Mouse (Mus musculus) spleen, postnatal 4 days (tissue): ENCODE results near the gene Ccser1.
A peak's percentile ranks its signal among the peaks of the same experiment; 100 is the strongest.

Experiments
- DNase-seq, 2 experiments: peaks; one replicate each; pipeline ENCODE4 v3.0.0; 2022; ENCODE audit warnings: low spot score in 2 of 2

The Ccser1 gene

DNA sequence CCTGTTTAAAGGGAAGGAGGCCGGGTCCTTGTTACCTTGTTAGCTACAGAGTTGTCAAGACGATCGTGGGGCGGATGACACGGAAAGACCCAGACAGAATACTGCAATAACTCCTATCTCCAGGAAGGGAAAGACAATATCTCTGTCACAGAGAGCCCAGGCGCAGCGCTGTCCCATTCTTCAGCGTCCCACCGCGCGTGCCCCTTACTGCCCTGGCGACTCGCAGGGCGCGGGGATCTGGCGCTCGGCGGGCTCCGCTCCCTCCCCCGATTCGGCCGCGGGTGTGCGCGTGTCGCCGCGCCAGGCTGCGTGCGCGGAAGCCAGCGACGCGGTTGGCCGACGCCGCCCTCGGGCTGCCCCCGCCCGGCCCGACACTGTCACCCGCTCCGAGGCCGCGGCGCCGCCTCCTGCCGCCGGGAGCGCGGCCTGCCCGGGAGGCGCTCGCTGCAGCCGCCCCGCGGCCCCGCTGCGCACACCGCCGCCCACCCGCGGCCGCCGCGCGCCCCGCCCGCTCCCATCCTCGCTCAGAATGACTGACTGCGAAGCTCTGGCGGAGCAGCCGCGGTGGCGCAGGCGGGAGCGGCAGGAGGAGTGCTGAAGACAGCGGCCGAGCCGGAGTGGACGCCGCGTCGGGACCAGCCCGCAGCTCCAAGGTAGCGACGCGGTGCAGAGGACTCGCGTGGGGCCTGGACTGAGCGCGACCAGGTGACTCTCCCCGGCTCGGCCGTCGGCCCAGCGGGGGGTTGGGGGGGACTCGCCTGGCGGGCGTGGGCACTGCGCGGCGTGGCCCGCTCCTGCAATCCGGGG is at the start of gene Ccser1:
TSS of gene Ccser1 (plus strand) at position 376 of the 807 bp plus-strand sequence.
- peak; percentile 12 to 65 for DNase-seq

DNA sequence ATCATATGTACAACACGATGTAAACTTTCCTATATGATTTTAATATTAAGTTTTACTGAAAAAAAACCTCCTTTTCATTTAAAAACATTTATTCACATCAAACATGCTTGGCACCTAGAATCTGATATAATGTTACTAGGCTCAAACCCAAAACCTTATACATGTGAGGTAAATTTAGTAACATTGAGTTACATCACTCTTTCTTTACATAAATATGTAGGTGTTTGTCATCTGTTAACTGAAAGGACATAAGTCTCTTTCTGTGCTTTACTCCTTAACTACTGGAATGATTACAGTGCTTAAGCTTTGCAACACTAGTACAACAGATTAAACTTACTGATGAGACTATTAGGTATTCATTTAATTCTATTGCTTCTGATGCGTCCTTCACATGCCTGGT is 43.7 kb upstream of the Ccser1 start:
- DNase-seq, result no peak

DNA sequence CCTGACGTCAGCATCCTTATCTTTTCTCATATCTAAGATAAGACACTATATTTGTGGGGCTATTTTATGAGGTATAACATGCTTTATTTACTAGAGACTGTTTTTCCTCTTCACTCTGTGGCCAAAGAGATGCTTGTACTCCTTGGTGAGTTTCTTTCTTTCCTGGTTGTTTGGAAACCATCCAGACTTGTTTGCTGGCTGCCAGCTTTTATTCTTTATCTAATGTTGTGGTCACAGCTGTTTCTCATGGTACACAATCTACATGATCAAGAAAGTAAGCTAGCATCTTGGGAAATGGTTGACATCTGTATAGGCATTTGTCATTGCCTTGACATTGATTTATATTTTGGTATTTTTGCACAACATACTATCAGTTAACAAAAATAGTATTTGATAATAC is 37.1 kb upstream of the Ccser1 start:
- DNase-seq, result no peak

DNA sequence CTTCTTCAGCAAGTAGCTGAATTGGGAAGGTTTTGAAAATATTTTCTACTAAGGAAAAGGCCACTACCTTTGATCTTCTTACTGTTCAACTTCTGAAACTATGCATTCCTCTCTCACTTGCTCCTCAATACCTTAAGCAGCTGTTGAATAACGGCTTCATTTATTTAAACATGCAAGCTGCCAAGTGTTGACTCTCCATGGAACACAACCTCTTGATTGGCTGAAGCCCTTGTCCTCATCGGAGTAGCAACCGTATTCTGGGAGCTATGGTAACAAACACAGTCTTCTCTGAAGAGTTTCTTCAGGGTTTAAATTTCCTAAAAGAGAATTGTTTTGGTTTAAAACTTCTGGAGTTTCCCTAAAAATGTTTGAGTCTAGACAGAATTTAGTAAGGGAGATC is 27.2 kb upstream of the Ccser1 start:
- DNase-seq, result no peak

DNA sequence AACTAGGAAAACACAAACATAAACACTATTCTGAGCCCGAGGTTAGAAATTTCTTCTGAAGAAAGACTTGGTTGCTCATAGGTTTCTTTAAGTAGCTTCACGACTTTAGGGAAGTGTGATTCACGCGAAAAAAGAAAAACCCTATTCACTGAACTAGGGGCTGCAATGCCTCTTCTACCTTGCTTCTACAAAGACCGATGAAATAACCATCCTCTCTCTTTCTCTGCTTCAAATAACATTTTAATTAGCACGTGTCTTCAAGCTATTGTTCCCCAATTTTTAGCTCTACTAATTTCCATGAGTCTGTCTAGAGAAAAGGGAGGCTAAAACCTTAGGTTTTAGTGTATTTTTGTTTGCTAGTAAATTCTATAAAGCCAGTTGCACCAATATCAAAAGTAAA is 25.5 kb upstream of the Ccser1 start:
- DNase-seq, result no peak

DNA sequence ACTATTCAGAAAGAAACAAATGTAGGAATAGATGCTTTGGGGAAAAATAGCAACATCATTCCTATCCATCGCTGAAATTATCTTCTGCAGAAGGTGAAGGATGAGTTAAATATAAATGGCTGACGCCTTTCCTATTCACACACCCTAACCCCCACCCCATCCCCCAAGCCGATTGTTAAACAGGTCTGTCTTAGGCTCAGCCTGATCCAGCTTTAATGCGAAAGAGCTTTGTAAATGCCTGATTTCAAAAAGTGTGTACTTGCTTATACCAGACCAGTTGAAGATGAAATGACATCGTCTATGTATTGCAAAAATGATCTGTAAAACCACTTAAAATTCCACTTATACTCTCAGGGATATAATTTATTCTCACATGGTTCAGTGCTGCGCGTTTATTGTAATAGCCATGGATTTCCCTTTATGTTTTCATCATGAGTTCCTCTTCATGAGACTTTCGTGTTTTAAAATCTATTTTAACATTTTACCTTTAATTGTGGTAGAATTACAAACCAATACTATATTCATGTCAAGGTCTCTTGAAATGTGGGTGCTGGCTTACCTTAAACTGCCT is 25.0 kb upstream of the Ccser1 start:
- DNase-seq, result no peak

DNA sequence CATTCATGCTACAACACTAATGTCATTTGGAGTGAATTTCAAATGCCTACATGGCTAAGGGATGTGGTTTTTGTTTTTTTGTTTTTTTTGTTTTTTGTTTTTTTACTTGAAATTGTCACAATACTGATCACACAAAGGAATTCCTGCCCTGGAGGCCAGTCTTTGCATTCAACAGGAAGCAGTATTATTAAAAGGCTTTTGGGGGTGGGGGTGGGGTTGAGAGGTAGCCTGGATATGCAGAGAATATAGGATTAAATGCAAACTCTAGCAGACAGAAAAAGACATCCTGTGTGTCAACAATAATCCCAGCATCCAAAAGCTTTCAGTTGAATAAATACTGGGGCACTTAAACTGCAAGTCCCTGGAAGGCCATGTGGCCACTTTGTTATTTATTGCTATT is 24.4 kb upstream of the Ccser1 start:
- DNase-seq, result no peak

DNA sequence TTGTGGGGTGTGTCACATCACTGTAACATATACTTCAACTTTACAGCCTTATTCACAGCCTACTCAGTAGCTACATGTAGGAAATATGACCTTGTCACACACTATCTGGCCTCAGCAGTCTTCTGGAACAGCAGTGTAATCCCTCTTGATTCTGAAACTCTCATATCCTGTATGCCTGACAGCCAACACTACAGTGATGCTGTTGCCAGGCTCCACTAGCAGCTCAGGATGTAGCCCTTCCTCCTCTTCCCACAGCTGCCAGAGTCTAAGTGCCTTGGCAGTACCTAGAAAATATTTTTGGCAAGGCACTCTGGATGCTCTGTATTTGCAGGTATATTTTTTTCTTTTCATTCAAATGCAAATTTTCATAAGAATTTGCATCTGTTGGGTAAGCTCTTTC is 18.0 kb upstream of the Ccser1 start:
- DNase-seq, result no peak

DNA sequence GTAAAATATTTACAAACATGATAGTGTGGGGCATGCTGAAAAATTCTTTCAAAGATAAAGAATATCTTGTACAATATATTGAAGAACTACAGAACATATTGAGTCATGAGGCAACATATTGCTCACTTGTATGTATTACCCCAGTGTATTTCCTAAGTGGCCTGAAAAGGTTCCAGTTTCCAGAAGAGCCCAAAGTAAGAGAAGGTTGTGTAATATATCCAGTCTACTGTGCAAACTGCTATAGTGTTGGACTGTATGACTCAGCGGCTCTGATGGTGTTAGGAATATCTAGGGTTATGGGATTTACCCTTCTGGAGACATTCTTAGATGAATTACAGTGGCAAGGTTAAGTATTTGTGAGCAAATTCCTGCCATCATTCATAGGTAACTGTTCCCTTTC is 13.2 kb upstream of the Ccser1 start:
- no peak for DNase-seq

DNA sequence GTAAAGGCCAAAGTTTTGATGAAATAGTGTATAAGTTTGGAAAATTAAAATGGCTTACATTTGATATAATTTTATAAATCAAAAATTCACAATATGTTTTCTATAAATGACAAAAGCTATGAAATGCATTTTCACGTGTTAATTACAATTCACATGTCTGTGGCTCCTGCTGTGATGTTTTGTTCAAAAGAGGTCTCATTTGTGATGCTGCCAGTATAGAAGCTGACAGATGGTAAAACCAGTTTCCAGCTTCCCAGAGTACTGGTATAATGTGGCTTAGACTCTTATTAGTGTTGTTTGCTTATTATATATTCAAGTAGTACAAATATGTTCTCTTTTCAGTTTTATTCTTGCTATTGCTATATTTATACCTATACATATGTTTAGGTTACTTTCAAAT is 4.0 kb upstream of the Ccser1 start:
- no peak for DNase-seq

DNA sequence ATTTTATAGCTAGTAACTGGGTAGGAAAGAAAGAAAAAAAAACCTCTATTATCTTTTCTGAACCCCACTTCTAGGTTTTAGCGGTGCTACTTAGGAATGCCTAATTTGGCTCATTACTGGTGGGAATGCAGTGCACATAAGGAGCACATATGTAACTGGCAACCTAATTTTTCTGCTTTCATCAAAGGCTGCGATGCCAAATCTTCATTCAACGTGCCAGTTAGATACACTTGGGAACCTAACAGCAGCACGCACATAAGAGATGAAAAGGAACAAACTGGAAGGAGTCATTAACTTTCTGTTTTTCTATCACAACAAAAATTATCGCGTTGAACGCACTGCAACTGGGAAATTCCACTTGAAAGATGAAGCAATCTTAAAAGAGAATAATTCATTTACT is 2.6 kb upstream of the Ccser1 start:
- no peak for DNase-seq

DNA sequence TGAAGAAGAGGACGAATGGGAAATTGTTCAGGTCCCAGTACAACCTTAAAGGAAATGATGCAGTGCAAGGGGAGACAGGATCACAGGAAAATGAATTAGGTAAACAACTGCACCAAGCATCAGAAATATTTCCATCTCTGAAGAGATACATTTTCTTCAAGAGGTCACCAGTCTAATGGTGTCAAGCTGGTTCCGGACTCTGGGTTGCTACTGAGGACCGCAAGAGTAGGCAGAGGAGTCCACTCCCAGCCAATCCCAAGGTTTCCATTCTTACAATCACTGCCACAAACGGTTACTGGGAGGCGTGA is 529 bp upstream of the Ccser1 start:
- DNase-seq, result no peak

DNA sequence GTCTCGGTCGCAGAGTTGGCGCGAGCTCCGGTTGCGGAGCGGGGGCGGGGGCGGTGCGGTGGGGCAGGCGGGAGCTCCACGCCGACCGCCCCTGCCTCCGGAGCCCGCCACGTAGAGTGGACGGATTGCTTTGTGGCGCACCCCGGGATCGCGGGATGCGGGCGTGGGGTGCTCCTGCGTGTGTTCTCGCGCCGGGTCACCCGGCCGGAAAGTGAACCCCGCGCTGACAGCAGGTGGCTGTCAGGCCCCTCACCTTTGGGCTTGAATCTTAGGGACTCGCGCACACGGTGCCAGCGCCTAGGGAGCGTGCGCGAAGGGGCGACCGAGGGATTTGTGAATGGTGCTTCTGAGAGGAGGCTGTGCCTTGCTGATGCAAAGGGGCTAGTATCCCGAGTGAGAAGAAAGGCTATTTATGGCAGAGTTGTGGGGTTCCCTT is 650 bp downstream of the Ccser1 start:
- DNase-seq, result peak in 1 of 2 experiments; percentile 57

DNA sequence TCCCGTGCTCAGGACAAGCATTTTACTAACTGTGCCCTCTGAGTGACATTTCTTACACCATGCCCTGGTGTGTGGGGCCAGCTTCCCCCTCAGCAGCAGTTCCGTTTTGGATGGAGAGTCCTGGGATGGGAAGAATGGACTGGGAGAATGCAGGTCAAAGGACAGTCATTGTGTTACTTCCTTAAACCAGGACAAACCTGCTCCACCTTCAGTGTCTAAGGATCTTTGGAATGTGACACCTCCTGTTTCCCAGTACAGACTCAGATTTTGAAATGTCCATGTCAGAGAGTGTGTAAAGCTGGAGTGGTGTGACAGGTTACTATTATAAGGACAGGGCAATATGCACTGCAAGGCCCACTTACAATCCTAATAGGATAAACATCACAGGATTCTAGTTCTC is 8.9 kb downstream of the Ccser1 start:
- no peak for DNase-seq

DNA sequence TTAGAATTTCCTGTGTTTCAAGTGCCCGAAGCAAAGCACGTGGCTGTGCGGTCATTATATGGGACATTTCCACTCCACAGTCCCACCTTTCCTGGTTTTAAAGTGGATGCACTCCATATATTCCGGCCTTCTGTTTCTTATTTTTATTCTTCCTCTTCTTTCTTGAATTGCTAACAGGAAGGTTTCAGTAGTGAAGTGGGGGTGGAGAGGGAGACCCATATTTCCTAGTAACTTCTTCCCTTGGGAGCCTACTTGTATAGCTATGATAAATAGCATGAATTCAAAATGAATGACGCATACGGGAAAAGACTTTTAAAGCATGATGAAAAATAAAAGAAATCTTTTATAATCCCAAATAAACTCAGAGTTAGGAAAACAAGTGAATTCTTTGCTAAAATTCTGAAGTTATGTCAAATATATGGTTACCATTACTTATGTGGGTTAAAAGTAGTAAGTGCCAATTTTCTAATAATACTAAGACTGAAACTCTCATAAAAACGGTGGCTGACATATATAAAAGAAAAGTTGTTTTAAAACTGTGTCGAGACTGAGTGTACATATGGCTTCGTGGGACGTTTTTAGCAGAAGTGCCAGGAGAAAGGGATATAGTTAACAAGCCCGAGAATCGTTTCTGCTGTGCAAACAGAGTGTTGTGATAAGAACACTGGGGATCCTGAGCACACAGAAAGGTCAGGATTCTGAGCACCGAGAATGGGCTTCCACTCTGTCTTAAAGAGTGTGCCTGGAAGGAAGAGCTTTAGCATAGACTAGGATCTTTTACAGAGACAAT is 11.7 kb downstream of the Ccser1 start:
- DNase-seq, result no peak

DNA sequence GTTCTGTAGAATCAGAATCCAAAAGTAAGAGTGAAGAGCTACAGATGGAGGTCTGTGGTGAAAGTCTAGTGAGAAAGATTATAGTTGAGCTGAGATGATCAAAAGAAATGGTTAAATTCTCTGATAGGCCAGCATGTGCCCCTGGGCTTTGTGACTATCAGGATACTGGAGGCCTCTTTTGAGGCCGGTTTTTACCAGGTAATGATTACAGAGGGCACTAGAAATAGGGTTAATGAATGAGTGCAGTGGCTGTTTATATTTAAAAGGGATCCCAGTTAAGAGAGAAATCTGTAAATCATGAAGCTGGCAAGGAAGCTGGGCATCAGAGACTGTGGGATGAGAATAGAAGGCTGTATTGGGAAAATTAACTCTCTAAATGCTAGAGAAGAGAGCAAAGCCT is 23.2 kb downstream of the Ccser1 start:
- no peak for DNase-seq

DNA sequence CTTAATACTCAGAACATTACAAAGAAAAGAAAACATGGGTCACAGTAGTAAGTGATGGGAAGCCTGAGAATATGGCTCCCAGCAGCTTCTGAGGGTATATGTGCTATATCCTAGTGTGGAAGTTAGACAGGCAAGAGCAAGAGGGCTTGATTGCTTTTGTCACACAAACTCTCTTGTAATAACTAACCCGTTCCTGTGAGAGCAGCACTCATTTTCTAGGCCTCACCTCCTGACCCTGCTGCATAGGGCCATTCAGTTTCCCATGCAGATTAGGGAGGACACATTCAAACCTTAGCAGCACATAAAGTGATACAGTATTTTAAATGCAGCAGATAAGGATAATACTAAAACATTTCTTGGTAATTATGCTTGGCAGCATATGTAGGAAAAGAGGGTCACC is 25.9 kb downstream of the Ccser1 start:
- DNase-seq, result no peak

DNA sequence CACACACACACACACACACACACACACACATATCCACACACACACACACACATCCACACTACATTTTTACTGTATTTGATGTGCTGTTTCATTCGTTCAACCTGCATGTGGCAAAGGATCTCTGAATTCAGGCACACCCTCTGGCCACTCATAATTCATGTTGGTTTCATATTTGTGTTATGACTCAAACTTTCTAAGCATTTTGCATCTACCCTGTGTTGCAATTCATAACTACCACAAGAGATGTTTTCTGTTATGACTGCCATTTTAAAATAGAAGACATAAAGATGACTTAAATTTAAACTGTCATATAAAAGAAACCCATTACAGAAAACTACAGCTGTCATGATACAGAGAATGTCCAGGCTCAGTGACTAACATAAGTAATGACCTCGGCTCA is 26.5 kb downstream of the Ccser1 start:
- no peak for DNase-seq

DNA sequence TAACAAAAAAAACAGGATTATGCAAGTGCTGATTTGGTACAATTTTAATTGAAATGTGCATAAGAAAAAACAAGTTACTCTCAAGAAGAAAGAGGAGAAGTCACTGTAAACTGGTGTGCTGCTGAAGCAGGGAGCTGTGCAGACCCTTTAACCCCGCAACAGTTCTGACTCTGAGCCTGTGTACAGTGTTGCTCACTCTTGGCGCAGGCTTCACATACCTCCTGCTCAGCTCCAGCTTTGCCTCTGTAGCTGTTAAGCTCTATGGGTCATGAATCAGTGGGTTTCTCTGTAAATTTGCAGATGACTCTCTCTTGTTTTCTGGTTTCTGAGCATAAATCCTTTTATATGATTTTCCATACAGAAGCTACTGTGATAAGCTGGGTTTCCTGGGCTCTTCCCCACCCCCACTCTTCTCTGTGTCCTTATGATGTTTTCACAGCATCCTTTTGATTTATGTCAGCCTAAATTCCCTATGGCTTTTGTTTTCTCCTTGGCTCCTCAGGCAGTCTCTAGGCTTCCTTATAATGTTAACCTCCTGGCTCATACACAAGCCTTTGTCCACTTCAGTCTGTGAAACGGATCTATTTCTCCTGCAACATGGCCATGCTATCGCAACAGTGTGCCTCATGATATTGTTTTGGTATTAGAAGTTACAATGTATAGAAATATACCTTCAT is 30.1 kb downstream of the Ccser1 start:
- DNase-seq, result no peak

DNA sequence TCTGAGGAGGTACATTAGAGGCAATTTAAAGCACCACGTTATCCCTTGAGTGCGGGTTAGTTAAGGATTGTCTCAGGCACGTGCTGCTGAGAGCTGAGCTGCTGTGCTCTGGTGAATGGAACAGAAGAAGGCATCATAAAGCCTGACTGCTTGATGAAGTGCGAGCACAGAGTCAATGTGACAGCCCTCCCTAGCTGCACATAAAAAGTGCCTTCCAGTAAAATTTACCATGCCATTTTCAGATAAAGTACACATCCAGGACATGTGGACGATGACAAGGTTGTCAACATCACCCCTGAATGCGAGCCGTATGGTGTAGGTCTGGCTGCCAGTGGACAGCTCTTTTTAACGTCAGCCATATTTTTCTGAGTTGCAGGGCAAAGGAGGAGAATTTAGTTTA is 35.6 kb downstream of the Ccser1 start:
- no peak for DNase-seq

DNA sequence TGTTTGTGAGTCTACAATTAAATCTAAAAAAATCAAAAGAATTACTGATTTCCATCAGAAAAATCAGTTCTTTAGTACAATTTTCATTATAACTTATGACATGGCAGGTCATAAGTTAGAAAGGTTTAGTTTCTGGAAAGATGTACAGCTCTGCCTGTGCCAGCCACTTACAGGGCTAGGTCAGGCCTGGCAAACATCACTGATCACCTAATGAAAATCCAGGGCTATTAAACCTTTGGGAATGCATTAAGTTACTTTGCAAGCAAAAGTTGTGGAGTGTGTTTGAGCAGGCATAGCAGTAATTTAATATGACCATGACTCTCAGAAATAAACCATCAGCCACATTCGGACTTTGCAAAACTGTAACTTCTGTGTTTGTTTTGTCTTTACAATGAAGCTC is 36.4 kb downstream of the Ccser1 start:
- DNase-seq, result no peak

DNA sequence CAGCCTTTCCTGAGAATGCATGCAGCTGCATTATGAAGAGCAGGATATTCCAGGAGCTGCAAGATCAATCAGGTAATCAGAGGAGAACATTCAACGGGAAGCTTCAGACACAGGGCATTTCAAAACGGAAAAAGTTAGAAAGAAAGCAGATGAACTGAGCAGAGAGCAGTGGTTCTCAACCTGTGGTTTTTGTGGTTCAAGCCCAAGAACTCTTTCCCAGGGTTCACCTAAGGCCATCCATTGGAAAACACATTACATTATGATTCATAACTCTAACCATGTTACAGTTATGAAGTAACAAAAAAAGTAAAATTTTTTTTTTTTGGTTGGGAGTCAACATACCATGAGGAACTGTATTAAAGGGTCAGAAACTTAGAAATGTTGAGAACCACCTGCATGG is 37.6 kb downstream of the Ccser1 start:
- no peak for DNase-seq

DNA sequence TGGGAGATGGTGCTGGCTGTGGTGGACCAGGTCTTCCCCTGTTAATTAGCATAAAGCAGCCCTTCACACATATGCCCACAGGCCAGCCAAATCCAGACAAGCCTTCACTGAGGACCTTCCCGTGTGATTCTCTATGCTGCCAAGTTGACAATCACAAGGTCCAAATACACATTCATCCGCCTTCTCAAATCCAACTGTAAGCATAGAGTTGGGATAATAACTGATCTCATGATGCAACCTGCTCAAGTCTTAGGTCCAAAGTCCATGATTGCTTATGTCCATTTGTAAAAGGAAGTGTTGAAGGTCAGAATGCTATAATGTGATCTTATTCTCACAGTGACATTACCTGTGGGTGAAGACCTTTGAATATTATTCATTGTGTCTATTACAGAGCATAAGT is 43.4 kb downstream of the Ccser1 start:
- no peak for DNase-seq
